Mouse (Mus musculus): ENCODE measurements at regions not wholly inside any gene's neighbourhood (a gene's known extent, or its start where the extent isn't known, plus 50 kb on each side); places are given as distances from the start of the nearest gene placed in this dataset.

DNA sequence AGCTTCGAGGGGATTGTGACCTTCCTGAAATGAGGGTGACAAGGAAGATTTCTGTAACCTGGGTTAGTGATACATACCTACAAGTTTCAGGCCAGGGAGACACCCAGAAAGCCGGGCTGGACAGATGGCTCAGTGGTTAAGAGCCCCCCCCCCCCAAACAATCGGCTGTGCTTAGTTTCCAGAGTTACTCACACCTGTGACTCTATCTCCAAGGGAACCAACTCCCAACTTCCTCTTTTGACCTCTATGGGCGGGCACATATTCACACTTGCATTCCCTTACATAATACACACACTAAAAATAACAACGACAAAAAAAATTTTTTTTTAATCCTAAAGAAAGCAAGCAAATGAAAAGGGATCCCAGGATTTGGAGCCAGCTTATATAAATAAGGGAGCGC, 283.0 kb upstream of the Arglu1 start:
- TF ChIP-seq POLR2AphosphoS2 (IDR thresholded peaks at IDR 0.05; ENCODE audit: insufficient read length, low read depth), result no peak
- no peak for TF ChIP-seq USF1 (IDR thresholded peaks at IDR 0.05; ENCODE audit: low read depth)
- TF ChIP-seq POLR2A (IDR thresholded peaks at IDR 0.05; ENCODE audit: insufficient read length, low read depth), result no peak
- no peak for TF ChIP-seq MYOG (IDR thresholded peaks at IDR 0.05; ENCODE audit: control insufficient read depth in 1 of 3, insufficient read depth in 1 of 3, insufficient read length in 2 of 3, low read depth in 2 of 3)
- no peak for TF ChIP-seq TCF3 (IDR thresholded peaks at IDR 0.05; ENCODE audit: insufficient read length, low read depth)
- no peak for TF ChIP-seq E2F4 (IDR thresholded peaks at IDR 0.05; ENCODE audit: insufficient read depth)
- no peak for TF ChIP-seq TCF12 (IDR thresholded peaks at IDR 0.05; ENCODE audit: insufficient read depth, poor library complexity, severe bottlenecking)
- no peak for TF ChIP-seq MAX (IDR thresholded peaks at IDR 0.05; ENCODE audit: low read depth)
- TF ChIP-seq SRF (IDR thresholded peaks at IDR 0.05; ENCODE audit: control insufficient read depth, insufficient read length, low read depth), result no peak
